Mouse (Mus musculus) kidney, adult 2 months (tissue): ENCODE measurements around the gene Pcdh7. TPM values are rescaled to one million over a fixed set of nuclear protein-coding genes. Genes with fewer than 3 reads are reported as not detected.

Experiments
- DNase-seq: peaks from one replicate; pipeline ENCODE4 v3.0.0; 2021
- H3K27ac ChIP-seq: fragments of 200-500 bp; 2 replicates; pipeline ENCODE4 v1.5.1; 2012; ENCODE audit warnings: low read depth, low read length, control low read depth, inconsistent platforms; ENCODE audit not compliant: insufficient read depth
- H3K27me3 ChIP-seq: fragments of 200-500 bp; replicated peaks from 2 replicates; pipeline ENCODE4 v1.6.1; 2012; ENCODE audit warnings: mild to moderate bottlenecking, moderate library complexity, low read length, inconsistent platforms; ENCODE audit not compliant: control insufficient read depth, insufficient read depth
- H3K36me3 ChIP-seq: fragments of 200-500 bp; 2 replicates; pipeline ENCODE4 v1.6.1; 2012; ENCODE audit warnings: mild to moderate bottlenecking, moderate library complexity, low read length, inconsistent platforms; ENCODE audit not compliant: control insufficient read depth, insufficient read depth
- H3K4me1 ChIP-seq: fragments of 200-500 bp; 2 replicates; pipeline ENCODE4 v1.6.1; 2011; ENCODE audit warnings: low read length; ENCODE audit not compliant: control insufficient read depth, insufficient read depth
- H3K4me3 ChIP-seq: fragments of 200-500 bp; 2 replicates; pipeline ENCODE4 v1.5.1; 2011; ENCODE audit warnings: mild to moderate bottlenecking, low read depth, low read length, control low read depth; ENCODE audit not compliant: insufficient read depth
- CTCF ChIP-seq: fragments of 200-500 bp; conservative IDR thresholded peaks from 2 replicates; pipeline ENCODE4 v1.5.1; 2011; ENCODE audit warnings: low read depth, mild to moderate bottlenecking, control low read depth, low read length, moderate library complexity, mixed read lengths; ENCODE audit not compliant: insufficient read depth, insufficient read length
- POLR2A ChIP-seq: fragments of 200-500 bp; IDR thresholded peaks from one replicate; pipeline ENCODE4 v1.6.1; 2011; ENCODE audit warnings: low read depth, low read length, control low read depth
- WGBS: fragments of 180-500 bp; shearing (Covaris S2); methylation state at CpG from one replicate; pipeline ENCODE4 v1.1.7; 2018; 5-methylcytosine and 5-hydroxymethylcytosine counted together
- polyA plus RNA-seq: library from polyadenylated mRNA; depleted of rRNA; stranded (reverse); fragments of >200 nt; gene quantifications from 2 replicates; pipeline ENCODE4 v1.2.3, GENCODE M21; 2012

The Pcdh7 gene
- polyA plus RNA-seq, 1 experiment = 7.1 TPM

GRCm38 (mm10) chr5:57721927-57722326, 4.2 kb downstream of the Pcdh7 start:
- no peaks in the 10 kb centered on the region for H3K27me3 ChIP-seq
- no peaks in the 10 kb centered on the region for H3K4me1 ChIP-seq
- no peak for DNase-seq
- H3K36me3 ChIP-seq = no peaks in the 10 kb centered on the region
- no peak for TF ChIP-seq CTCF
- no peak for TF ChIP-seq POLR2A
- 71% methylated on average over 6 of the region's 6 CpGs for WGBS
- H3K4me3 ChIP-seq = no peak overlapping the region
- H3K27ac ChIP-seq = no peak overlapping the region

- H3K27ac ChIP-seq = no peak overlapping the region
- no peaks in the 10 kb centered on the region for H3K36me3 ChIP-seq
- no peaks in the 10 kb centered on the region for H3K27me3 ChIP-seq
- H3K4me3 ChIP-seq = no peak overlapping the region
- no peak for TF ChIP-seq POLR2A
- TF ChIP-seq CTCF = no peak
- WGBS = 42% methylated on average over 1 of the region's 1 CpGs
- DNase-seq = no peak
- H3K4me1 ChIP-seq = no peaks in the 10 kb centered on the region
These were observed 15.7 kb downstream of the Pcdh7 start for GRCm38 (mm10) chr5:57733451-57733850.

- no peak for TF ChIP-seq CTCF
- TF ChIP-seq POLR2A = no peak
- H3K4me3 ChIP-seq = no peak overlapping the region
- no peaks in the 10 kb centered on the region for H3K36me3 ChIP-seq
- no peak overlapping the region for H3K27ac ChIP-seq
- H3K4me1 ChIP-seq = no peaks in the 10 kb centered on the region
- H3K27me3 ChIP-seq = no peaks in the 10 kb centered on the region
- 84% methylated on average over 6 of the region's 6 CpGs for WGBS
- no peak for DNase-seq
These were observed 18.0 kb downstream of the Pcdh7 start for GRCm38 (mm10) chr5:57735723-57736122.

- Histone ChIP-seq H3K27me3 (no peaks in the 10 kb centered on the region), H3K4me3 (no peak overlapping the region), H3K4me1 (no peaks in the 10 kb centered on the region), H3K36me3 (no peaks in the 10 kb centered on the region), H3K27ac (no peak overlapping the region)
- DNase-seq = no peak
- TF ChIP-seq CTCF = no peak
- TF ChIP-seq POLR2A = no peak
- WGBS = 31% methylated on average over 6 of the region's 6 CpGs
These were observed 25.2 kb downstream of the Pcdh7 start for GRCm38 (mm10) chr5:57742924-57743323.

GRCm38 (mm10) chr5:57743956-57744661, 26.3 kb downstream of the Pcdh7 start:
- WGBS = 79% methylated on average over 2 of the region's 2 CpGs
- no peak overlapping the region for H3K27ac ChIP-seq
- TF ChIP-seq CTCF (no peak), POLR2A (no peak)
- H3K4me1 ChIP-seq = no peaks in the 10 kb centered on the region
- H3K4me3 ChIP-seq = no peak overlapping the region
- no peaks in the 10 kb centered on the region for H3K27me3 ChIP-seq
- no peak for DNase-seq
- no peaks in the 10 kb centered on the region for H3K36me3 ChIP-seq

GRCm38 (mm10) chr5:57745879-57746278, 28.1 kb downstream of the Pcdh7 start:
- 72% methylated on average over 1 of the region's 1 CpGs for WGBS
- Histone ChIP-seq H3K4me1 (no peaks in the 10 kb centered on the region), H3K27ac (no peak overlapping the region), H3K36me3 (no peaks in the 10 kb centered on the region), H3K4me3 (no peak overlapping the region), H3K27me3 (no peaks in the 10 kb centered on the region)
- DNase-seq = no peak
- TF ChIP-seq POLR2A = no peak
- TF ChIP-seq CTCF = no peak

GRCm38 (mm10) chr5:57750320-57750719, 32.6 kb downstream of the Pcdh7 start:
- H3K4me3 ChIP-seq = no peak overlapping the region
- no peaks in the 10 kb centered on the region for H3K36me3 ChIP-seq
- no peak for TF ChIP-seq POLR2A
- no peak for TF ChIP-seq CTCF
- H3K4me1 ChIP-seq = no peaks in the 10 kb centered on the region
- DNase-seq = no peak
- no peak overlapping the region for H3K27ac ChIP-seq
- no peaks in the 10 kb centered on the region for H3K27me3 ChIP-seq
- 71% methylated on average over 1 of the region's 1 CpGs for WGBS
